Mouse (Mus musculus) layer of hippocampus, adult 9-10 months (tissue): ENCODE data around the gene H2al1j.
"Not testable (repeated sequence)": the region's sequence is repeated elsewhere in the genome, so short reads cannot be mapped to it uniquely, and the experiment has no call there.

Experiments used
- DNase-seq: peaks from one replicate; pipeline ENCODE4 v3.0.0; 2022; ENCODE audit warnings: low spot score

H2al1j gene

DNA sequence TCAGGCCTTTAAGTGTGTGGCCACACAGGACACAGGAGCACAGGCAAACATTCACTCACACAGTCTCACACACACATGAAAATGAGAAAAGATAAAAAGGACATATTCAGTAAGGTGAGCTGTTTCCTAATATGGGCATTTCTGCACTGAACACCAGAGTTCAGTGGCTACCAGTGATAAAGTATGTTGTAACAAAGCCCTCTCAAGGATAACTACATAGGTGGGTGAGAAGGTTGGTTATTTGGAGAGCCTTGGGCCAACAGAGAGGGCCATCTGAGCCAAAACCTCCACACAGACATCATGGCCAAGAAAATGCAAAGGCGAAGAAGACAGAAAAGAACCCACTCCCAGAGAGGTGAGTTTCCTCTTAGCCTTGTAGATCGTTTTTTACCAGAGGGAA is at the start of gene H2al1j:
Gene H2al1j, plus strand, starts transcription at position 301 of the 400 bp plus-strand sequence.
- DNase-seq: not testable (repeated sequence)

DNA sequence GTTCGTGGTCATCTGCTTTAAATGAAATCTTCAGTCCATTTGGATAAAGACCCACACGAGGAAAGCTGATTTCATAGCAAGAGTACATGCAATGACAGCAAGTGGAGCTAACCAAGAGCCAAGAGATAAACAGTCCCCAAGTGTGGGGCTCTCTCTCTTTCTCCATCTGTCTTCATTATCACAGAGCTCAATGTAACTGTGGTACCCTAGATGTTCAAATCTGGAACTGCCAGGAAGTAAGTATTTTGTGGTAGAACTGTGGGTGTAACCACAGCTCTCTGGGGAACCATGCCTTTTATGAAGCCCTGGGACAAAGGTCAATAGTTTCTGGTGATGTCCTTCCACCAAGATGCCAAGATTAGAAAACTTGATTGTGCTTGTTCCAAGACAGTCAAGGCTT is 46.9 kb upstream of the H2al1j start:
- no peak for DNase-seq

DNA sequence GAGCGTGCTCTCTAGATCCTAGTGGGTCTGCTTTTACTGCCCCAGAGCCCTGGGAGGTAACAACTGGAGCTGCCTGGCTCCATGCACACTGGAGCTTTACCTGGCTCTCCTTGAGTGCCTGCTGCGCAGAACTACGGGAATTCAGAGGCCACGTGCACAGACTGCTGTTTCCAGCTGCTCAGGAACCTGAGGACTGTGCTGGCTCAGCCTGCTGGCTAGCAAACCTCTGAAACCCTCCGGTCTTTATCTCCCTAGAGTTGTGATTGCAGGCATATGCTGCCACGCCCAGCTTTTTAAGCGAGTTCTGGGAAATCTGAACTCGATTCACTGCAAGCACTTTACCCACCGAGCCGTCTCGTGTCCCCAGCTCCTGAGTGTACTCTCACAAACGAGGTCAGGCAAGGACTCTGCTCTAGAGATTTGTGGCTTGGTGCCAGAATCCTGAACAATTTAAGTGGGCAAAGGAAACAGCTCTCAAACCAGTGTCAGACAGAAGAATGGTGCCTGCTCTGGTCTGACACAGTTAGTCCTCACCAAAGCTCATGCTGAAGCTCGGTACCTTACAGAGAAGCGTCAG is 39.2 kb upstream of the H2al1j start:
- DNase-seq: no peak

DNA sequence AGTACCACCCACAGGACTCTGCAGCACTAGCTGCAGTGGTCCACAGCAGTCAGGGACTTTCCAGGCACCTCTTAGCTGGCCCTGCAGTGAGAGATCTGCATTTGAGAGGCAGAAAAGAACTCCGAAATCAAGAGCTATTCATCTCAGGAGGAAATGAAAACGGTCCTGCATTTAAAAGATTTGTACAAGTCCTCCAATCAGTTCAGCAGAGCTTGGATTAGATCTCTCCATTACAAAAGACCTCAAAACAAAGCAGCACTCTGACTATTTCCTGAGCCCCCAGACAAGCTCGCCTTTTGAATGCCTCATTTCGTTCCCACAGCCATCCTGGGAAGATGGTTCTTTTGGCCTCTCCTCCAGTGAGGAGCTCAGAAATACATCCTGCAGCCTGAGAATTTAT is 38.4 kb upstream of the H2al1j start:
- DNase-seq: no peak

DNA sequence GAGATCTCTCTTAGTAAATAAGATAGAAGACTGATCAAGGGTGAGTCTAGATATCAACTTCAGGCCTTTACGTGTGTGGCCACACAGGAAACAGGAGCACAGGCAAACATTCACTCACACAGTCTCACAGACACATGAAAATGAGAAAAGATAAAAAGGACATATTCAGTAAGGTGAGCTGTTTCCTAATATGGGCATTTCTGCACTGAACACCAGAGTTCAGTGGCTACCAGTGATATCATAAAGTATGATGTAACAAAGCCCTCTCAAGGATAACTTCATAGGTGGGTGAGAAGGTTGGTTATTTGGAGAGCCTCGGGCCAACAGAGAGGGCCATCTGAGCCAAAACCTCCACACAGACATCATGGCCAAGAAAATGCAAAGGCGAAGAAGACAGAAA is 28.7 kb upstream of the H2al1j start, which contains the start of gene H2al1a:
Gene H2al1a, plus strand, starts transcription at position 301 of the 400 bp plus-strand sequence.
- not testable (repeated sequence) for DNase-seq

DNA sequence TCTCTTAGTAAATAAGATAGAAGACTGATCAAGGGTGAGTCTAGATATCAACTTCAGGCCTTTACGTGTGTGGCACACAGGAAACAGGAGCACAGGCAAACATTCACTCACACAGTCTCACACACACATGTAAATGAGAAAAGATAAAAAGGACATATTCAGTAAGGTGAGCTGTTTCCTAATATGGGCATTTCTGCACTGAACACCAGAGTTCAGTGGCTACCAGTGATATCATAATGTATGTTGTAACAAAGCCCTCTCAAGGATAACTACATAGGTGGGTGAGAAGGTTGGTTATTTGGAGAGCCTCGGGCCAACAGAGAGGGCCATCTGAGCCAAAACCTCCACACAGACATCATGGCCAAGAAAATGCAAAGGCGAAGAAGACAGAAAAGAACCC is 25.5 kb upstream of the H2al1j start, which contains the start of gene H2al1b:
Gene H2al1b, plus strand, starts transcription at position 301 of the 400 bp plus-strand sequence.
- DNase-seq: not testable (repeated sequence)

DNA sequence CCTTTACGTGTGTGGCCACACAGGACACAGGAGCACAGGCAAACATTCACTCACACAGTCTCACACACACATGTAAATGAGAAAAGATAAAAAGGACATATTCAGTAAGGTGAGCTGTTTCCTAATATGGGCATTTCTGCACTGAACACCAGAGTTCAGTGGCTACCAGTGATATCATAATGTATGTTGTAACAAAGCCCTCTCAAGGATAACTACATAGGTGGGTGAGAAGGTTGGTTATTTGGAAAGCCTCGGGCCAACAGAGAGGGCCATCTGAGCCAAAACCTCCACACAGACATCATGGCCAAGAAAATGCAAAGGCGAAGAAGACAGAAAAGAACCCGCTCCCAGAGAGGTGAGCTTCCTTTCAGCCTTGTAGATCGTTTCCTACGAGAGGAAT is 22.3 kb upstream of the H2al1j start, which contains the start of gene H2al1c:
Gene H2al1c, plus strand, starts transcription at position 301 of the 400 bp plus-strand sequence.
- not testable (repeated sequence) for DNase-seq

DNA sequence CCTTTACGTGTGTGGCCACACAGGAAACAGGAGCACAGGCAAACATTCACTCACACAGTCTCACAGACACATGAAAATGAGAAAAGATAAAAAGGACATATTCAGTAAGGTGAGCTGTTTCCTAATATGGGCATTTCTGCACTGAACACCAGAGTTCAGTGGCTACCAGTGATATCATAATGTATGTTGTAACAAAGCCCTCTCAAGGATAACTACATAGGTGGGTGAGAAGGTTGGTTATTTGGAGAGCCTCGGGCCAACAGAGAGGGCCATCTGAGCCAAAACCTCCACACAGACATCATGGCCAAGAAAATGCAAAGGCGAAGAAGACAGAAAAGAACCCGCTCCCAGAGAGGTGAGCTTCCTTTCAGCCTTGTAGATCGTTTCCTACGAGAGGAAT is 19.1 kb upstream of the H2al1j start, which contains the start of gene H2al1d:
Gene H2al1d, plus strand, starts transcription at position 301 of the 400 bp plus-strand sequence.
- not testable (repeated sequence) for DNase-seq

DNA sequence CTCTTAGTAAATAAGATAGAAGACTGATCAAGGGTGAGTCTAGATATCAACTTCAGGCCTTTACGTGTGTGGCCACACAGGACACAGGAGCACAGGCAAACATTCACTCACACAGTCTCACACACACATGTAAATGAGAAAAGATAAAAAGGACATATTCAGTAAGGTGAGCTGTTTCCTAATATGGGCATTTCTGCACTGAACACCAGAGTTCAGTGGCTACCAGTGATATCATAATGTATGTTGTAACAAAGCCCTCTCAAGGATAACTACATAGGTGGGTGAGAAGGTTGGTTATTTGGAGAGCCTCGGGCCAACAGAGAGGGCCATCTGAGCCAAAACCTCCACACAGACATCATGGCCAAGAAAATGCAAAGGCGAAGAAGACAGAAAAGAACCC is 16.0 kb upstream of the H2al1j start, which contains the start of gene H2al1e:
Gene H2al1e, plus strand, starts transcription at position 301 of the 400 bp plus-strand sequence.
- DNase-seq: not testable (repeated sequence)

DNA sequence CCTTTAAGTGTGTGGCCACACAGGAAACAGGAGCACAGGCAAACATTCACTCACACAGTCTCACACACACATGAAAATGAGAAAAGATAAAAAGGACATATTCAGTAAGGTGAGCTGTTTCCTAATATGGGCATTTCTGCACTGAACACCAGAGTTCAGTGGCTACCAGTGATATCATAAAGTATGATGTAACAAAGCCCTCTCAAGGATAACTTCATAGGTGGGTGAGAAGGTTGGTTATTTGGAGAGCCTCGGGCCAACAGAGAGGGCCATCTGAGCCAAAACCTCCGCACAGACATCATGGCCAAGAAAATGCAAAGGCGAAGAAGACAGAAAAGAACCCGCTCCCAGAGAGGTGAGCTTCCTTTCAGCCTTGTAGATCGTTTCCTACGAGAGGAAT is 12.8 kb upstream of the H2al1j start, which contains the start of gene H2al1f:
Gene H2al1f, plus strand, starts transcription at position 301 of the 400 bp plus-strand sequence.
- DNase-seq: not testable (repeated sequence)

DNA sequence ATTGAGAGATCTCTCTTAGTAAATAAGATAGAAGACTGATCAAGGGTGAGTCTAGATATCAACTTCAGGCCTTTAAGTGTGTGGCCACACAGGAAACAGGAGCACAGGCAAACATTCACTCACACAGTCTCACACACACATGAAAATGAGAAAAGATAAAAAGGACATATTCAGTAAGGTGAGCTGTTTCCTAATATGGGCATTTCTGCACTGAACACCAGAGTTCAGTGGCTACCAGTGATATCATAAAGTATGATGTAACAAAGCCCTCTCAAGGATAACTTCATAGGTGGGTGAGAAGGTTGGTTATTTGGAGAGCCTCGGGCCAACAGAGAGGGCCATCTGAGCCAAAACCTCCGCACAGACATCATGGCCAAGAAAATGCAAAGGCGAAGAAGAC is 9.7 kb upstream of the H2al1j start, which contains the start of gene H2al1g:
Gene H2al1g, plus strand, starts transcription at position 301 of the 400 bp plus-strand sequence.
- not testable (repeated sequence) for DNase-seq

DNA sequence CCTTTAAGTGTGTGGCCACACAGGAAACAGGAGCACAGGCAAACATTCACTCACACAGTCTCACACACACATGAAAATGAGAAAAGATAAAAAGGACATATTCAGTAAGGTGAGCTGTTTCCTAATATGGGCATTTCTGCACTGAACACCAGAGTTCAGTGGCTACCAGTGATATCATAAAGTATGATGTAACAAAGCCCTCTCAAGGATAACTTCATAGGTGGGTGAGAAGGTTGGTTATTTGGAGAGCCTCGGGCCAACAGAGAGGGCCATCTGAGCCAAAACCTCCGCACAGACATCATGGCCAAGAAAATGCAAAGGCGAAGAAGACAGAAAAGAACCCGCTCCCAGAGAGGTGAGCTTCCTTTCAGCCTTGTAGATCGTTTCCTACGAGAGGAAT is 6.4 kb upstream of the H2al1j start, which contains the start of gene H2al1h:
Gene H2al1h, plus strand, starts transcription at position 301 of the 400 bp plus-strand sequence.
- DNase-seq: not testable (repeated sequence)

DNA sequence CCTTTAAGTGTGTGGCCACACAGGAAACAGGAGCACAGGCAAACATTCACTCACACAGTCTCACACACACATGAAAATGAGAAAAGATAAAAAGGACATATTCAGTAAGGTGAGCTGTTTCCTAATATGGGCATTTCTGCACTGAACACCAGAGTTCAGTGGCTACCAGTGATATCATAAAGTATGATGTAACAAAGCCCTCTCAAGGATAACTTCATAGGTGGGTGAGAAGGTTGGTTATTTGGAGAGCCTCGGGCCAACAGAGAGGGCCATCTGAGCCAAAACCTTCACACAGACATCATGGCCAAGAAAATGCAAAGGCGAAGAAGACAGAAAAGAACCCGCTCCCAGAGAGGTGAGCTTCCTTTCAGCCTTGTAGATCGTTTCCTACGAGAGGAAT is 3.3 kb upstream of the H2al1j start, which contains the start of gene H2al1i:
Gene H2al1i, plus strand, starts transcription at position 301 of the 400 bp plus-strand sequence.
- DNase-seq: not testable (repeated sequence)

DNA sequence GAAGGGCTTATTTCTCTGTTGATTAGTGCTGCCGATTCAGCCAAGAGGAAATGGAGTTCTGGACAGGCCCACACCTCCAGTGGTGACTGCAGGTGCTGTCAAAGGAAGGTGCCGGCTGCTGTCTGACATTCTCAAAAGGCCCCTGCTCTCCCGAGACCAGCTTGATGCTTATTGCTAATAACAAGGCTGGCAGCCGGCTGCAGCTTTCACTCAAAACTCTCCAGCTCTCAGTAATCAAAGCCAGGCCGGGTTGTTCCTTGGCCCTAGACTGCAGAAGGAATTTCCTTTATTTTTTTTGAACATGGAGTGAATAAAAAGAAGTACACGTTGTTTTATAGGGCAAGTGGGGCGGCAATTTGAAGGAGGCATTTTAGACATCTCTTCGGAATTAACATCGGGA is 18.1 kb downstream of the H2al1j start:
- no peak for DNase-seq

DNA sequence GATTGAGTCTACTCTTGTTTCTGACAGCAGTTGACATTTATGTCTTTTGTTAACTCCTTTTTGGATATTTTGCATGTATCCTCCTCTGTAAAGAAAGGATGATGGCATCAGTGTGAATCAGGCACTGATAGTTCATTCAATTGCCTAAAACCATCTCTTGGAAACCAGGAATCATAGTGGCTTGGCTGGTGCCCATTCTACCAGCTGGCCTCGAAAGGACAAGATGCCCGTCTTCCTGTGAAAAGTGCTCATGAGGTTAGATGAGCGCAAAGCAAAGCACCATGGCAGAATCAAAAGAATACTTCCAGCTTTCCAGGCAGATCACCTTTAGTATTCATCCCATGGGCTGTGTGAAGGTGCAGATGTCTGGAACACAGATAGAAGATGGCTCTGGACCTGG is 19.1 kb downstream of the H2al1j start:
- DNase-seq: no peak

DNA sequence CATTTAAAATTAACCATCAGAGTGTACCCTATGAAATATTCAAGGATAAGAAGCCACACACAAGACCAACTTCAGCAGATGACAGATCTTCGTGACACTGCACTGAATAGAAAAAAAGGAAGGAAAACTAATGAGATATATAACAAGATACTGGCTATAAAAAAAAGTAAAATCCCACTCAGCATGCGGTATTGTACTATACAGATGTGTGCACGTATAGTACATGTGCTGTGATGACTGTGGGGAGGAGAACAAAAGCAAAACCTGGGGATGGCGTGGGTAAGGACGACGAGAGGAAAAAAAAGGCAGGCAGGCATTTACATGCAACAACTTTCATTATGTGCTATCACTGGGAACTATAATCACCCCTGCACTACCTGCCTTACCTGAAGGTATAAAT is 33.2 kb downstream of the H2al1j start:
- no peak for DNase-seq

DNA sequence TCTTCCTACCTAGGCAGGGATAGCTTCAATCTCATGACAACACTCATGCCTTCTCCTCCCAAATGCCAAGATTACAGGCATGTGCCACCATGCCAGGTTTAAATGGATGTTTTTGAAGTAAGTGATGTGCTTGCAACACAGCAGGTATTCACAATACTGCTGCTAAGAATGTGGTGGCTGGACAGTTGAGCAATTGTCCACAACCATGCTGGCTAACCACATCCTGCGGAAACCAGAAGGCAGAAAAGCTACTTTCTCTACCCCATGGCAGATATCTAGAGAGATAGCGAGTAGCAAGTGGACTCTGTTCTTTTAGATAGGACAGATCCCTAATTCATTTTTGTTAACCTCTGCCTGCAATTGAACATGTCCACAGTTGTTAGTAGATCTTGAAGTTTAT is 33.6 kb downstream of the H2al1j start:
- no peak for DNase-seq

DNA sequence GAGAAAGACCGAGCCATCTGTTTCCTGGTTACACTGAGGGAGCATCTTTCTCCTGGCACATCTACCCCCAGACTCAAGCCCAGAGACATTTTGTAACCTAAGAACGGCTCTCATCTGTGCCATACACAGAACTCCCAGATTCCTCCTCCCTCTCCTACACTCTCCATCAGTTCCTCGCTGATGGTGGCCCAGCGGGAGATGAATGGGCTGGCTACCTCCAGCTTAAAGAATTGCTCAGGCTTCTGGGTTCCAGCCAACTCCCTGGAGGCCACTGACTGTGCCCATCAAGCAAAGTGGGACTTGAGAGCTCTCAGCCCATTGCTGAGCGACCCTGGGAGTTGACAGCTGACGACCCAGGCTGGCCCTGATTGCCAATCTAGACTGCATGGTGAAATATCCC is 36.3 kb downstream of the H2al1j start:
- DNase-seq: no peak

DNA sequence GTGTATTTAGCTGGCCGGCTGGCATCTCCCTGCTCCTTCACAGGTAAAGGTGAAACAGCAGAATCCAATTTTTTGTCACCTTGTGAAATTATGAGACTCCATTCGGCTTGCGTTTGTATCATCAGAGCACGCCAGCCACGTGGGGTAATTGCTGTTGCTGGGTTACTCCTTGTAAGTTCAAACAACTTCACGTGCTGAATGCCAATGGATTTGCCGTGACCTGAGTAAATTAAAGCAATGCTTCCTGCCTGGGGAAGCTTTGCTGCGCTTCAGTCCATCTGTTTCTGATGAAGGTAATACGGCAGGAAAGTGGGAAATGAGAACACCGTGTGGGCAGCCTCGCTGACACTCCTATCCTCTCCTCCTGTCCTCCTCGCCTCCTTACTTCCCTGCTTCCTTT is 37.5 kb downstream of the H2al1j start:
- no peak for DNase-seq
